Mouse (Mus musculus): ENCODE measurements at regions not wholly inside any gene's neighbourhood (a gene's known extent, or its start where the extent isn't known, plus 50 kb on each side); places are given as distances from the start of the nearest gene placed in this dataset.
"Not testable (repeated sequence)": the region's sequence is repeated elsewhere in the genome, so short reads cannot be mapped to it uniquely, and the experiment has no call there.

GRCm38 (mm10) chrX:12296264-12297053, 136.3 kb upstream of the Bcor start:
- DNase-seq: no peak

GRCm38 (mm10) chrX:12298609-12299008, 138.5 kb upstream of the Bcor start:
- DNase-seq: no peak

- no peak for DNase-seq
Measured at GRCm38 (mm10) chrX:12299236-12299635, 139.1 kb upstream of the Bcor start.

- peak in 1 of 2 experiments; percentile 36 for DNase-seq
Measured at GRCm38 (mm10) chrX:12304678-12305077, 144.5 kb upstream of the Bcor start.

GRCm38 (mm10) chrX:12306940-12307339, 146.8 kb upstream of the Bcor start:
- DNase-seq: no peak

GRCm38 (mm10) chrX:12312534-12312933, 152.4 kb upstream of the Bcor start:
- peak; percentile 6 to 33 for DNase-seq

GRCm38 (mm10) chrX:12315658-12316057, 155.5 kb upstream of the Bcor start:
- DNase-seq: no peak

- DNase-seq: not testable (repeated sequence)
Measured at GRCm38 (mm10) chrX:12317488-12317887, 157.3 kb upstream of the Bcor start.

GRCm38 (mm10) chrX:12318848-12319651, 158.9 kb upstream of the Bcor start:
- DNase-seq: no peak

- DNase-seq: no peak
Measured at GRCm38 (mm10) chrX:12322453-12322852, 162.3 kb upstream of the Bcor start.

- no peak for DNase-seq
Measured at GRCm38 (mm10) chrX:12323268-12323667, 163.1 kb upstream of the Bcor start.

- DNase-seq: no peak
Measured at GRCm38 (mm10) chrX:12323812-12324211, 163.7 kb upstream of the Bcor start.

GRCm38 (mm10) chrX:12327464-12327863, 167.3 kb upstream of the Bcor start:
- DNase-seq: no peak

- no peak for DNase-seq
Measured at GRCm38 (mm10) chrX:12340561-12340960, 180.4 kb upstream of the Bcor start.

- DNase-seq: no peak
Measured at GRCm38 (mm10) chrX:12341356-12341965, 181.3 kb upstream of the Bcor start.

- no peak for DNase-seq
Measured at GRCm38 (mm10) chrX:12344805-12345555, 184.8 kb upstream of the Bcor start.

- DNase-seq: no peak
Measured at GRCm38 (mm10) chrX:12346856-12347255, 186.7 kb upstream of the Bcor start.

- peak in 1 of 2 experiments; percentile 11 for DNase-seq
Measured at GRCm38 (mm10) chrX:12348117-12348516, 188.0 kb upstream of the Bcor start.

GRCm38 (mm10) chrX:12354875-12355274, 194.7 kb upstream of the Bcor start:
- DNase-seq: no peak

- no peak for DNase-seq
Measured at GRCm38 (mm10) chrX:12358026-12358425, 197.9 kb upstream of the Bcor start.

- DNase-seq: peak; percentile 54 to 72
Measured at GRCm38 (mm10) chrX:12365582-12366323, 205.6 kb upstream of the Bcor start.

- peak in 1 of 2 experiments; percentile 19 for DNase-seq
Measured at GRCm38 (mm10) chrX:12366801-12367200, 206.6 kb upstream of the Bcor start.
